Mouse (Mus musculus): ENCODE data around the gene Tmem42. TPM values are rescaled to one million over a fixed set of nuclear protein-coding genes. Genes with fewer than 3 reads are reported as not detected.

Gene Tmem42
- 28.4 and 30.1 TPM in 2 replicates for polyA plus RNA-seq (2012; rRNA removed)

- under 1% methylated on average over 51 of the region's 69 CpGs for WGBS
- peak within 1 kb of the TSS; percentile 68 for H3K4me3 ChIP-seq (replicated peaks; ENCODE audit: extremely low read depth, low read depth, low read length)
- peak; percentile 83 for DNase-seq
- TF ChIP-seq POLR2A (IDR thresholded peaks at IDR 0.05; ENCODE audit: borderline replicate concordance, extremely low read depth, low read depth, low read length): 0 out of 2 replicates have a peak, but pooled peaks have one; percentile 23
- TF ChIP-seq CTCF (IDR thresholded peaks at IDR 0.05; ENCODE audit: insufficient read depth, low read length): no peak
- H3K4me1 ChIP-seq (ENCODE audit: control insufficient read depth, insufficient read depth, low read length): no peaks in the 10 kb centered on the region
These were observed at the start of gene Tmem42 for GRCm38 (mm10) chr9:123020995-123021631. Tmem42 (plus strand) TSS chr9:123021326.

DNA sequence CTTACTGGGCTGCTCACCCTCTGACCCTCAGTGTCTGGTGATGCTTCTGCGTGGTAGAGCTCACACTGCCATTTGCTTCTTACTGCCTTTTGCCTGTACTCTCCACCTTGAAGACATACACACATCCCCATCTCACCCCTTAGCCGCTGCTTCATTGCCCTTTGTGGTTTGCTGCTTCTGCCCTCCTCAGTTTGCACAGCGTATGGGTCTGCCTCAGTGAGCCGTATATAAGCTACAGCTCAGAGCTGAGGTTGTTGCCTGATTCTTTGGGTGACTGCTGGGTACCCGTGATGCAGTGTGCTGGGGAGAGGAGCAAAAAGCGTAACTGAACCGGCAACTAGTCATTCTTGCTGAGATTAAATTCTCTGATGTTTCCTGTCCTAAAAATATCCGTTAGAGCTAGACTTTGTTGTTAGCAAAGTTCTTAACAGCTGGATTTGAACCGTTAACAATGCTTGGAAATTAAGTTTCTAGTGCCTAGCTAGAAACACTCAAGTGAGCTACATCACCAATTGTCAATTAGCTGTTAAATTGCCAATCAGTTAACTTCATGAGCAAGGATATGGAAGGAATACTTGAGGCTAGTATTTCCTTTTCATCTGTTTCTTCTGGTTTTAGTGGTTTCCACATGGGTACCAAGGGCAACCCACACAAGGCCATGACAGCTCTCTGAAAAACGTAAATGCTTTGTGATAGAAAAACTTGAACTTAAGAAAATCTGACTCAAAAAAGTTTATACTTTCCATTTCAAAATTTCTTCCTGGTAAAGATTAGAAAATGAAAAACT lies 22.5 kb upstream of the Tmem42 start:
- TF ChIP-seq CTCF (IDR thresholded peaks at IDR 0.05; ENCODE audit: insufficient read depth, low read length) (no peak), POLR2A (IDR thresholded peaks at IDR 0.05; ENCODE audit: borderline replicate concordance, extremely low read depth, low read depth, low read length) (no peak)
- 83% methylated on average over 10 of the region's 10 CpGs for WGBS

GRCm38 (mm10) chr9:122999193-122999586 lies 21.9 kb upstream of the Tmem42 start:
- DNase-seq: no peak
- TF ChIP-seq CTCF (IDR thresholded peaks at IDR 0.05; ENCODE audit: insufficient read depth, low read length) (no peak), POLR2A (IDR thresholded peaks at IDR 0.05; ENCODE audit: borderline replicate concordance, extremely low read depth, low read depth, low read length) (no peak)
- H3K4me3 ChIP-seq (replicated peaks; ENCODE audit: extremely low read depth, low read depth, low read length): no peak overlapping the region
- no peaks in the 10 kb centered on the region for H3K4me1 ChIP-seq (ENCODE audit: control insufficient read depth, insufficient read depth, low read length)
- 92% methylated on average over 4 of the region's 4 CpGs for WGBS

More for the DNA sequence above, 22.5 kb upstream of the Tmem42 start:
- no peak overlapping the region for H3K4me3 ChIP-seq (replicated peaks; ENCODE audit: extremely low read depth, low read depth, low read length)
- no peaks in the 10 kb centered on the region for H3K4me1 ChIP-seq (ENCODE audit: control insufficient read depth, insufficient read depth, low read length)
- DNase-seq: no peak

GRCm38 (mm10) chr9:123004718-123005117 lies 16.4 kb upstream of the Tmem42 start:
- H3K4me1 ChIP-seq (ENCODE audit: control insufficient read depth, insufficient read depth, low read length): no peaks in the 10 kb centered on the region
- no peak overlapping the region for H3K4me3 ChIP-seq (replicated peaks; ENCODE audit: extremely low read depth, low read depth, low read length)
- TF ChIP-seq CTCF (IDR thresholded peaks at IDR 0.05; ENCODE audit: insufficient read depth, low read length): no peak
- no peak for TF ChIP-seq POLR2A (IDR thresholded peaks at IDR 0.05; ENCODE audit: borderline replicate concordance, extremely low read depth, low read depth, low read length)
- no peak for DNase-seq
- 96% methylated on average over 2 of the region's 2 CpGs for WGBS

GRCm38 (mm10) chr9:123006071-123006470 lies 15.1 kb upstream of the Tmem42 start:
- 70% methylated on average over 6 of the region's 6 CpGs for WGBS
- TF ChIP-seq CTCF (IDR thresholded peaks at IDR 0.05; ENCODE audit: insufficient read depth, low read length): 0 out of 2 replicates have a peak, but pooled peaks have one; percentile 7
- TF ChIP-seq POLR2A (IDR thresholded peaks at IDR 0.05; ENCODE audit: borderline replicate concordance, extremely low read depth, low read depth, low read length): no peak
- Histone ChIP-seq H3K4me3 (replicated peaks; ENCODE audit: extremely low read depth, low read depth, low read length) (no peak overlapping the region), H3K4me1 (ENCODE audit: control insufficient read depth, insufficient read depth, low read length) (no peaks in the 10 kb centered on the region)
- DNase-seq: no peak

DNA sequence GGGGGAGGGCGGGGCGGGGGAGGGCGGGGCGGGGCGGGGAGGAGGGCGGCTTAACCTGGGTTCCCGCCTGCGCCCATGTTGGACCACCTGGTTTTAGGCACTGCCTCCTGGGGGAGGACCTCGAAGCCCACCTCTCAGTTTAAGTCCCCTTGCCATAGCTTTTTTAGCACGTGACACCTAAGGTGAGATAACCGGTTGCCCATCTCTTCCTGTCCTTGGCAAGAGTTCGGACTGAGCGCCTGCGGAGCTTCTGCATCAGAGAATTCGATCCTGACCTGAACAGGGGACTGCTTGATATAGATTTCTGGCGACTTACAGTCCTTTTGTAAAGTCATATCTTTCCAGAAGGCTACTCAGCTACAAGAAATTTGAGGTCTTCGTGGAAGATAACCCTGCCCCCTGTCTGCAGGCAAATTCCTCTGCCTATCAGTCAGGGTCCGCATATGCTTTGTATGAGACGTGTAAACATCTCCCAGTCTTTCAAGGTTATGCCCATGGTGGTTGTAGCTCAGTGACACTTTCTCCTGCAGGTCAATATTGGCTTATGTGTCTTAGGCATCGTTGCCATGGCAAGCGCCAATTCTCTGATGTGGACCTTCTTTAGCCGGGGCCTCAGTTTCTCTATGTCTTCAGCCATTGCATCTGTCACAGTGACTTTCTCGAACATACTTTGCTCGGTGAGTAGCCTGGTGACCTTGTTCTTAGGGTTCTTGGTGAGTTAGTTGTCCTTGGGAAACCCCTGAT lies 682 bp downstream of the Tmem42 start:
- peak; percentile 53 for DNase-seq
- WGBS: 31% methylated on average over 18 of the region's 24 CpGs
- H3K4me3 ChIP-seq (replicated peaks; ENCODE audit: extremely low read depth, low read depth, low read length): peak overlapping the region; percentile 52
- TF ChIP-seq POLR2A (IDR thresholded peaks at IDR 0.05; ENCODE audit: borderline replicate concordance, extremely low read depth, low read depth, low read length) (no peak), CTCF (IDR thresholded peaks at IDR 0.05; ENCODE audit: insufficient read depth, low read length) (no peak)
- no peaks in the 10 kb centered on the region for H3K4me1 ChIP-seq (ENCODE audit: control insufficient read depth, insufficient read depth, low read length)

GRCm38 (mm10) chr9:123024201-123024600 lies 3.1 kb downstream of the Tmem42 start:
- WGBS: 78% methylated on average over 2 of the region's 2 CpGs
- TF ChIP-seq CTCF (IDR thresholded peaks at IDR 0.05; ENCODE audit: insufficient read depth, low read length) (no peak), POLR2A (IDR thresholded peaks at IDR 0.05; ENCODE audit: borderline replicate concordance, extremely low read depth, low read depth, low read length) (no peak)
- no peak for DNase-seq
- H3K4me1 ChIP-seq (ENCODE audit: control insufficient read depth, insufficient read depth, low read length): no peaks in the 10 kb centered on the region
- H3K4me3 ChIP-seq (replicated peaks; ENCODE audit: extremely low read depth, low read depth, low read length): no peak overlapping the region

- WGBS: 71% methylated on average over 13 of the region's 13 CpGs
- Histone ChIP-seq H3K4me3 (replicated peaks; ENCODE audit: extremely low read depth, low read depth, low read length) (no peak overlapping the region), H3K4me1 (ENCODE audit: control insufficient read depth, insufficient read depth, low read length) (no peaks in the 10 kb centered on the region)
- no peak for DNase-seq
- TF ChIP-seq POLR2A (IDR thresholded peaks at IDR 0.05; ENCODE audit: borderline replicate concordance, extremely low read depth, low read depth, low read length): no peak
These were observed 10.5 kb downstream of the Tmem42 start for GRCm38 (mm10) chr9:123031496-123032246.

DNA sequence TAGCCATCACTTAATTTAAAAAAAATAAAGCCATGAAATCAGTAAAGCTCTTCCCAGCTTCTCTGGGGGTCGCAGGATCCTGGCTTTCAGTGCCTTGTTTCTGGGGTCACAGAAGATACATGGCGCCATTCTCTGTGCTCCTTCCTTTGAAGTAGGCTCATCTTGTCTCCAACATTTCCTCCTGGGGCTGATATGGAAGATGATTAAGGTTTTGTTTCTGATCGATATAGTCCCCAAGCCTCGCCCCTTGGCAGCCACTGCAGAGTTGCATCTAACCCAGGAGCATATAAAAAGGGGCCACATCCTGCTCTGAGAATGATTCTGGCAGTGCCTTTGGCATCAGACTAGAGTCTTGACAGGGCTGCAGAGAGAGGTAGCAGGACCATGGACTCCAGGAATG lies 13.3 kb downstream of the Tmem42 start, which contains the start of gene Tgm4:
Gene Tgm4, plus strand, starts transcription at position 301 of the 400 bp plus-strand sequence.
- TF ChIP-seq POLR2A (IDR thresholded peaks at IDR 0.05; ENCODE audit: borderline replicate concordance, extremely low read depth, low read depth, low read length): no peak
- no peak for TF ChIP-seq CTCF (IDR thresholded peaks at IDR 0.05; ENCODE audit: insufficient read depth, low read length)
- no peak for DNase-seq
- WGBS: 75% methylated on average over 4 of the region's 4 CpGs
- Histone ChIP-seq H3K4me1 (ENCODE audit: control insufficient read depth, insufficient read depth, low read length) (no peaks in the 10 kb centered on the region), H3K4me3 (replicated peaks; ENCODE audit: extremely low read depth, low read depth, low read length) (no peak within 1 kb of the TSS)
